Mouse (Mus musculus): ENCODE data around the gene Rdh16. TPM values are rescaled to one million over a fixed set of nuclear protein-coding genes. Genes with fewer than 3 reads are reported as not detected.
"Not testable (repeated sequence)": the region's sequence is repeated elsewhere in the genome, so short reads cannot be mapped to it uniquely, and the experiment has no call there.

Rdh16 gene
- polyA plus RNA-seq, 1 experiment from 2014 or later, result not detected

DNA sequence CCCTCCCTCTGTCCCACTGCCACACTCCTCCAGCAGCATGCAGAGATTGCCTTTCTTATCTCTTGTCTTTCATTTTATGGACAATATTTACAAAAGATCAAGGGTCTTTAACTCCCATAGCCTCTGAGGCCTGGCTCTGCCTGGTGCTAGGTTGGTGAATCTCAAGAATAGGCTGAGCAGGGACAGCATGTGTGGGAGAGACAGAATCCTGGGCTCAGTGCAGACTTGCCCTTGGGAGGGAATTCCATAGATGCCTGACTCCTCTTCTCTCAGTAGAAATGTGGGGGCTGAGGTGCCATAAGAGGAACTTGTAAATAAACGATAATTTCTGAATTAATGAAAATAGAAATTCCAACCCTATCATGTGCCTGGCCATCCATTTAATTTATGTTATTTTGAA is 34.4 kb upstream of the Rdh16 start:
- Histone ChIP-seq H3K4me3 (replicated peaks; ENCODE audit: low read length) (no peak overlapping the region), H3K4me2 (ENCODE audit: low read depth, low read length) (no peak overlapping the region), H3K4me1 (ENCODE audit: control insufficient read depth, insufficient read depth, low read length) (no peaks in the 10 kb centered on the region; the same call in 1 of the 2 replicates), H3K9ac (ENCODE audit: low read length) (no peak overlapping the region), H3K27ac (ENCODE audit: low read length) (no peak overlapping the region), H3K27me3 (ENCODE audit: control insufficient read depth, insufficient read depth, low read length) (no peaks in the 10 kb centered on the region), H3K9me3 (replicated peaks; ENCODE audit: control insufficient read depth, low read length) (no peaks in the 10 kb centered on the region), H3K36me3 (ENCODE audit: control insufficient read depth, insufficient read depth, low read length) (no peaks in the 10 kb centered on the region)
- 78% methylated on average over 1 of the region's 1 CpGs for WGBS
- no peak for ATAC-seq (ENCODE audit: insufficient read depth, low FRiP score)

- no peak within 1 kb of the TSS for H3K4me3 ChIP-seq (replicated peaks; ENCODE audit: low read length)
- no peak within 1 kb of the TSS for H3K4me2 ChIP-seq (ENCODE audit: low read depth, low read length)
- no peak within 1 kb of the TSS for H3K27ac ChIP-seq (ENCODE audit: low read length)
- no peaks in the 10 kb centered on the region for H3K9me3 ChIP-seq (replicated peaks; ENCODE audit: control insufficient read depth, low read length)
- WGBS, result 73% methylated on average over 2 of the region's 2 CpGs
- H3K27me3 ChIP-seq (ENCODE audit: control insufficient read depth, insufficient read depth, low read length), result no peaks in the 10 kb centered on the region
- H3K9ac ChIP-seq (ENCODE audit: low read length), result no peak within 1 kb of the TSS
- no peaks in the 10 kb centered on the region for H3K36me3 ChIP-seq (ENCODE audit: control insufficient read depth, insufficient read depth, low read length)
- ATAC-seq (ENCODE audit: insufficient read depth, low FRiP score), result no peak
- H3K4me1 ChIP-seq (ENCODE audit: control insufficient read depth, insufficient read depth, low read length), result no peaks in the 10 kb centered on the region
Measured at GRCm38 (mm10) chr10:127776011-127776410, 24.9 kb upstream of the Rdh16 start, which contains the start of gene Rdh9. Gene Rdh9, plus strand, starts transcription at chr10:127776386.

GRCm38 (mm10) chr10:127782321-127782720 is 18.6 kb upstream of the Rdh16 start:
- H3K27ac ChIP-seq (ENCODE audit: low read length); H3K9ac ChIP-seq (ENCODE audit: low read length); H3K9me3 ChIP-seq (replicated peaks; ENCODE audit: control insufficient read depth, low read length); H3K4me2 ChIP-seq (ENCODE audit: low read depth, low read length); ATAC-seq (ENCODE audit: insufficient read depth, low FRiP score); H3K4me3 ChIP-seq (replicated peaks; ENCODE audit: low read length); H3K36me3 ChIP-seq (ENCODE audit: control insufficient read depth, insufficient read depth, low read length); H3K27me3 ChIP-seq (ENCODE audit: control insufficient read depth, insufficient read depth, low read length); H3K4me1 ChIP-seq (ENCODE audit: control insufficient read depth, insufficient read depth, low read length): not testable (repeated sequence)
- WGBS, result 94% methylated on average over 17 of the region's 17 CpGs

DNA sequence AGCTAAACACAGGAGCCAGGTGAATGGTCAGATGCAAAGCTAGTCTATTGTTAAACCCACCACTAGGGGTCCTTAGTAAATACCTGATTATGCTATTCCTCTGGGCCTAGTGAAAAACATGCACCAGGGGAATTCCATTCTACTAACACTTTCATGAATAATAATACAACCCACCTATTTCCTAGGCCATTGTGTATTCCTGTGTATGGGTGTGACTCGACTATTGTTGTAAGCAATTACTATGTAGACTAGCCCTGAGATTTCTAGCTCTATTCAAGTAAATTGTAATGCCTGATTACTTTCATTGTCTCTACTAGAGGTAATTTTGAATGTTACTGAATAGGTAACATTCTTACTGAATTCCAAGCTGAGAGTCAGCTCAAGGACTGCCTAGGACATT is 15.5 kb upstream of the Rdh16 start:
- not testable (repeated sequence) for H3K9ac ChIP-seq (ENCODE audit: low read length); H3K4me3 ChIP-seq (replicated peaks; ENCODE audit: low read length); H3K27ac ChIP-seq (ENCODE audit: low read length); H3K4me1 ChIP-seq (ENCODE audit: control insufficient read depth, insufficient read depth, low read length); H3K4me2 ChIP-seq (ENCODE audit: low read depth, low read length); H3K27me3 ChIP-seq (ENCODE audit: control insufficient read depth, insufficient read depth, low read length); H3K36me3 ChIP-seq (ENCODE audit: control insufficient read depth, insufficient read depth, low read length); H3K9me3 ChIP-seq (replicated peaks; ENCODE audit: control insufficient read depth, low read length); ATAC-seq (ENCODE audit: insufficient read depth, low FRiP score)
- WGBS, result 78% methylated on average over 1 of the region's 1 CpGs

GRCm38 (mm10) chr10:127799295-127799694 is 1.7 kb upstream of the Rdh16 start:
- 67% methylated on average over 1 of the region's 1 CpGs for WGBS
- H3K9me3 ChIP-seq (replicated peaks; ENCODE audit: control insufficient read depth, low read length), result 0 out of 2 replicates have a peak, but pooled peaks cover 3% of the 10 kb centered on the region

DNA sequence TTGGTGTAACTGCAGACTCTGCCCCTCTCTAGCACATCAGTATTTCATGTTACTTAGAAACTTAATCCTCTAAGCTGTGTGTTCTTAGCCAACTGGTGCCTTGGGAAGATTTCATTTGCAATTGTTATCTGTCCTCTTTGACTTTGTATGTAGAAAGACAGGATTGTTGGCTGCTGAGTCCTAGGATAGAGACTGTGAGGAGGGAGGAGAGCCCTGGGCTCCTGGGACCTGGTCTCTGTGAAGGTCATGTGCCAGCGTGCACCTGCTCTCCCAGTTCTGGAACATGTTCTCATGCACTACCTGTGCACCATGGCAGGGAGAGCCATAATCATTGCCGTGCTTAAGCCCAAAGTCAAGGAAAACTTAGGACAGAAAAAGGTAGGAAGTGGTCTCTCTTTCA is 660 bp downstream of the Rdh16 start:
- Histone ChIP-seq H3K27me3 (ENCODE audit: control insufficient read depth, insufficient read depth, low read length) (no peaks in the 10 kb centered on the region), H3K36me3 (ENCODE audit: control insufficient read depth, insufficient read depth, low read length) (no peaks in the 10 kb centered on the region), H3K4me1 (ENCODE audit: control insufficient read depth, insufficient read depth, low read length) (no peaks in the 10 kb centered on the region), H3K27ac (ENCODE audit: low read length) (no peak overlapping the region), H3K4me3 (replicated peaks; ENCODE audit: low read length) (no peak overlapping the region), H3K9ac (ENCODE audit: low read length) (no peak overlapping the region), H3K4me2 (ENCODE audit: low read depth, low read length) (no peak overlapping the region), H3K9me3 (replicated peaks; ENCODE audit: control insufficient read depth, low read length) (0 out of 2 replicates have a peak, but pooled peaks cover 1% of the 10 kb centered on the region)
- ATAC-seq (ENCODE audit: insufficient read depth, low FRiP score), result no peak
- WGBS, result 65% methylated on average over 2 of the region's 2 CpGs

More at GRCm38 (mm10) chr10:127799295-127799694, 1.7 kb upstream of the Rdh16 start:
- no peaks in the 10 kb centered on the region for H3K4me1 ChIP-seq (ENCODE audit: control insufficient read depth, insufficient read depth, low read length)
- no peaks in the 10 kb centered on the region for H3K27me3 ChIP-seq (ENCODE audit: control insufficient read depth, insufficient read depth, low read length)
- H3K9ac ChIP-seq (ENCODE audit: low read length), result no peak overlapping the region
- H3K27ac ChIP-seq (ENCODE audit: low read length), result no peak overlapping the region
- no peak overlapping the region for H3K4me2 ChIP-seq (ENCODE audit: low read depth, low read length)
- H3K4me3 ChIP-seq (replicated peaks; ENCODE audit: low read length), result no peak overlapping the region
- ATAC-seq (ENCODE audit: insufficient read depth, low FRiP score), result no peak
- no peaks in the 10 kb centered on the region for H3K36me3 ChIP-seq (ENCODE audit: control insufficient read depth, insufficient read depth, low read length)

DNA sequence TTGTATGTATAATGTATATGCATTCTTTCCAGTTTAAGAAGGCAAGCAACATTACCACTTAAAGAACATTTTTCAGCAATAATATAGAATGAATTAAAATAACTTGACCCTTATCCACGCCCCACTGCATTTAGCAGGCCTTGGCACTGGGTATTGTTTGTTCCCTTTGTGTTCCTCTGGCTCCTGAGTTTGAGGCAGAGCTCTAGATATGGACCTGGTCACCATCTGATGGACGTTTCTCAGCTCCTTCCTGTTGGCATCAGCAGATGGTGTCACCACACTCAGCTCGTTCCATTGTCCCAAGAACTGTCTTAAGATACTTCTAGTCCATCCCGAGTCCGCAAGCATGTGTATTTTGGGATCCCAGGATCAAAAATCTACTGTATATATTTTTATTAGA is 1.3 kb downstream of the Rdh16 start:
- Histone ChIP-seq H3K9me3 (replicated peaks; ENCODE audit: control insufficient read depth, low read length) (no peaks in the 10 kb centered on the region), H3K4me3 (replicated peaks; ENCODE audit: low read length) (no peak overlapping the region), H3K4me1 (ENCODE audit: control insufficient read depth, insufficient read depth, low read length) (no peaks in the 10 kb centered on the region), H3K36me3 (ENCODE audit: control insufficient read depth, insufficient read depth, low read length) (no peaks in the 10 kb centered on the region), H3K4me2 (ENCODE audit: low read depth, low read length) (no peak overlapping the region), H3K27me3 (ENCODE audit: control insufficient read depth, insufficient read depth, low read length) (no peaks in the 10 kb centered on the region), H3K27ac (ENCODE audit: low read length) (no peak overlapping the region), H3K9ac (ENCODE audit: low read length) (no peak overlapping the region)
- no peak for ATAC-seq (ENCODE audit: insufficient read depth, low FRiP score)
- WGBS, result 77% methylated on average over 5 of the region's 5 CpGs

DNA sequence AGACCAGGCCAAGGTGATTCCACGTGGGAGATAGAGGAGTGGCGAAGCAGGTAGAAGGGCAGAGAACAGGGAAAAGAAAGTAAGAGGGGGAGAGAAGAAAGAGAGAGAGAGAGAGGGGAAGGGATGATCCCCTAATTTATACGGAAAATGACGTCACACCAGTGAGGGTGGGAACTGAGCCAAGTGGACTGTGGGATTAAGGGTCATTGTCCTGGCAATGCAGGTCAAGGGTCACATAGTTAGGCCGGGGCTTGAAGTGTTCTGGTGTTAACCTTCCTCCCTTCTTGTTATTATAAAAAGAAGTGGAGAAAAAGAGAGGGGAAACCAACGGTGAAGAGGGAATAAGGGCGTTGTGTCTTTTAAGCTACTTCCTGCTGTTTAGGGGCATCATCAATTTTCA is 3.5 kb downstream of the Rdh16 start:
- Histone ChIP-seq H3K9me3 (replicated peaks; ENCODE audit: control insufficient read depth, low read length) (no peaks in the 10 kb centered on the region), H3K4me1 (ENCODE audit: control insufficient read depth, insufficient read depth, low read length) (no peaks in the 10 kb centered on the region), H3K36me3 (ENCODE audit: control insufficient read depth, insufficient read depth, low read length) (no peaks in the 10 kb centered on the region), H3K27me3 (ENCODE audit: control insufficient read depth, insufficient read depth, low read length) (no peaks in the 10 kb centered on the region), H3K4me2 (ENCODE audit: low read depth, low read length) (no peak overlapping the region), H3K4me3 (replicated peaks; ENCODE audit: low read length) (no peak overlapping the region), H3K9ac (ENCODE audit: low read length) (no peak overlapping the region), H3K27ac (ENCODE audit: low read length) (no peak overlapping the region)
- WGBS, result 61% methylated on average over 7 of the region's 7 CpGs
- ATAC-seq (ENCODE audit: insufficient read depth, low FRiP score), result no peak

- no peaks in the 10 kb centered on the region for H3K4me1 ChIP-seq (ENCODE audit: control insufficient read depth, insufficient read depth, low read length)
- no peak overlapping the region for H3K4me2 ChIP-seq (ENCODE audit: low read depth, low read length)
- H3K9ac ChIP-seq (ENCODE audit: low read length), result no peak overlapping the region
- no peak for ATAC-seq (ENCODE audit: insufficient read depth, low FRiP score)
- no peak overlapping the region for H3K27ac ChIP-seq (ENCODE audit: low read length)
- no peak overlapping the region for H3K4me3 ChIP-seq (replicated peaks; ENCODE audit: low read length)
- no peaks in the 10 kb centered on the region for H3K27me3 ChIP-seq (ENCODE audit: control insufficient read depth, insufficient read depth, low read length)
- no peaks in the 10 kb centered on the region for H3K9me3 ChIP-seq (replicated peaks; ENCODE audit: control insufficient read depth, low read length)
- H3K36me3 ChIP-seq (ENCODE audit: control insufficient read depth, insufficient read depth, low read length), result no peaks in the 10 kb centered on the region
Measured at GRCm38 (mm10) chr10:127815888-127816287, 14.9 kb downstream of the Rdh16 start.

All from stomach, embryonic 16.5 days (tissue).